Mouse (Mus musculus) cerebral cortex, adult 2 months (tissue): Measurements from ENCODE around the gene Noto.

Experiments
- WGBS: fragments of 180-500 bp; shearing (Covaris S2); methylation state at CpG from one replicate; pipeline ENCODE4 v1.1.7; 2018; 5-methylcytosine and 5-hydroxymethylcytosine counted together

The Noto gene

GRCm38 (mm10) chr6:85477366-85477917, 53.8 kb downstream of the Noto start:
- 39% methylated on average over 10 of the region's 10 CpGs for WGBS

DNA sequence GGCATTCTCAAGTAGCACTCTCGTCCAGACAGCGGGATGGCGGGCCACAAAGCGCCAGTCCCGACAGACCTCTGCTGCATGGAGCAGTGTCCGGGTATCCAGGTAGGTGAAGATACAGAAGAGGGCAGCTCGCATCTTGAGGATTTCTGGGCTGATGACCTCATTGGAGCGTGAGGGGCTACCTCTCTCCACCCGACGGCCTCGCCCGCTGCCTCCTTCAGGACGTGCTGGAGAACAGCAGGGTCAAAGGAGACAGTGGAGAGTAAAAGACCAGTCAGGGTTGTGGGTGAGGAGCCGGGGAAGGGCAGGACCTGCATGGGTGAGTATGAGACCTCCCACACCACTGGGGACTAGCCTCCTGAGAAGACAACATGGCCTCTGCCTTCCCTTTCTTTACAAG, 54.7 kb downstream of the Noto start:
- WGBS = 68% methylated on average over 14 of the region's 14 CpGs
